Mouse (Mus musculus): ENCODE measurements around the gene Whamm. TPM values are rescaled to one million over a fixed set of nuclear protein-coding genes. Genes with fewer than 3 reads are reported as not detected.

The Whamm gene
- total RNA-seq, 2 experiments from 2014 or later: 16.0 to 19.7 TPM

Other genes with a start within 250 kb of the Whamm start
- gene Rps17, start 226.0 kb upstream of the Whamm start, total RNA-seq (2021): 100 to 1,000 TPM; 554 to 595 TPM
- 10 to 100 TPM; 66.2 to 72.0 TPM for gene Cpeb1, start 115.8 kb upstream of the Whamm start, total RNA-seq (2021)
- 100 to 1,000 TPM; 151 to 159 TPM for gene Ap3b2, start 77.3 kb upstream of the Whamm start, total RNA-seq (2021)
- gene BC048679, start 73.0 kb upstream of the Whamm start, total RNA-seq (2021): not detected
- under 1 TPM; 0.10 to 0.32 TPM for gene Fsd2, start 4.3 kb upstream of the Whamm start, total RNA-seq (2021)
- 100 to 1,000 TPM in 1 of 2 experiments, 10 to 100 TPM in 1; 96.9 to 104 TPM for gene Homer2, start 136.3 kb downstream of the Whamm start, total RNA-seq (2021)
- gene Ramac, start 191.7 kb downstream of the Whamm start, total RNA-seq (2021): 10 to 100 TPM; 63.1 to 64.2 TPM
- gene 3110040N11Rik, start 218.2 kb downstream of the Whamm start, total RNA-seq (2021): 10 to 100 TPM; 27.5 to 29.4 TPM

All from layer of hippocampus, postnatal 14 days (tissue).